Mouse (Mus musculus): ENCODE measurements around the gene Edc3.

Gene Edc3

GRCm38 (mm10) chr9:57762563-57762991 is 54.2 kb downstream of the Edc3 start:
- no peak for DNase-seq (ENCODE audit: low spot score)

DNA sequence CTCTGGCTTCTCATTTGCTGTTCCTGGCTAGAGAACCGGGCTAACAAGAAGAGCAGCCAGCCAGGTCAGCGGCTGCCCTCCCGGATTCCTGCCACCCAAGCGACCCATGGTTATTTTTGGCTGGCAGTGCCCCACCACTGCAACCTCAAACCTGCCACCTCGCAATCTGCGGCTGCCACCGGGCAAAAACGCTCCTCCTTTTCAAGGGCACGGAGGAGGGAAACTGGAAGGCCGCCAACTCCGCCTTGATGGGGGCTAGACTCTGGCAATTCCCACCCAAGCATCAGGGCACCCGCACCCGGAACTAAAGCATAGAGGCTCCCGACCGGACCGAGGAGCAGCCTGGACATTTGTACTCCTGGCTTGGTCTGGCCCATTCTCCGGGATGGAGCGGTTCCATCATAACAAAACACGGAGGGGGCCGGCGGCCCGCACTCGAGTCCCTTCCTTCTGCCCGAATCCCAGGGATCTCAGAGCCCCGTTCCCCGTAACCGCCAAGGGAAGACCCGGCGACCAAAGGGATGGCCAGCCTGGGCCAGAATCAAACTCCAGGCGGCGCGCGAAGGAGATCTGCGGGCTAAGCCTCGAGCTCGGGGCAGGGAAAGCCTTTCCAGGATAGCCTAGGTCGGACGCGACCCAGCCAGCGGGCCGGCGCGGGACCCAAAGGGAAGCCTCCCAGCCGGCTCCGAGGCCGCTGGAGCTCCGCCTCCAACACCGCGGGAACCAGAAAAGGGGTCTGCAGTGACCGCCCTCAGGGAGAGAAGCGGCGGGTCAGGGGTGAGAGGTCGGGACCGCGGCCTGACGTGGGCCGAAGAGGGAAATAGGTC is 56.0 kb downstream of the Edc3 start:
- DNase-seq (ENCODE audit: low spot score): peak; percentile 32

DNA sequence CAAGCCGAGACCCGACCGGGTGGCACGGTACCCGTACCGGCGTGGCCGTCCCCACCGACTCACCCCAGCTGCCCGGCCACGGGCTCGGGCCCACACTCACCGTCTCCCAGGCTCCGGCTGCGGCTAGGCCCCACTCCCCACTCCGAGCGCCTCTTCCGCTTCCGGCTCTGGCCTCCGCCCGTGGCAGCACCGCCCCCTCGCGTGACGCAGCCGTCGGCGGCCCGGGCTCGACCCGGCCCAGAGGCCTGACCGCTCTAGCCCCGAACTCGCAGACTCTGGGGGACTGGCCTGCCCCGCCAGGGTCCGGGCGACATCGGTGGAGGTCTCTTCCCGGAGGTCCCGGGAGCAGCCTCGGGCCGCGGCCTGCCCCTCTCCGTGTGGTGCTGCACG is 56.6 kb downstream of the Edc3 start:
- peak; percentile 84 for DNase-seq (ENCODE audit: low spot score)

DNA sequence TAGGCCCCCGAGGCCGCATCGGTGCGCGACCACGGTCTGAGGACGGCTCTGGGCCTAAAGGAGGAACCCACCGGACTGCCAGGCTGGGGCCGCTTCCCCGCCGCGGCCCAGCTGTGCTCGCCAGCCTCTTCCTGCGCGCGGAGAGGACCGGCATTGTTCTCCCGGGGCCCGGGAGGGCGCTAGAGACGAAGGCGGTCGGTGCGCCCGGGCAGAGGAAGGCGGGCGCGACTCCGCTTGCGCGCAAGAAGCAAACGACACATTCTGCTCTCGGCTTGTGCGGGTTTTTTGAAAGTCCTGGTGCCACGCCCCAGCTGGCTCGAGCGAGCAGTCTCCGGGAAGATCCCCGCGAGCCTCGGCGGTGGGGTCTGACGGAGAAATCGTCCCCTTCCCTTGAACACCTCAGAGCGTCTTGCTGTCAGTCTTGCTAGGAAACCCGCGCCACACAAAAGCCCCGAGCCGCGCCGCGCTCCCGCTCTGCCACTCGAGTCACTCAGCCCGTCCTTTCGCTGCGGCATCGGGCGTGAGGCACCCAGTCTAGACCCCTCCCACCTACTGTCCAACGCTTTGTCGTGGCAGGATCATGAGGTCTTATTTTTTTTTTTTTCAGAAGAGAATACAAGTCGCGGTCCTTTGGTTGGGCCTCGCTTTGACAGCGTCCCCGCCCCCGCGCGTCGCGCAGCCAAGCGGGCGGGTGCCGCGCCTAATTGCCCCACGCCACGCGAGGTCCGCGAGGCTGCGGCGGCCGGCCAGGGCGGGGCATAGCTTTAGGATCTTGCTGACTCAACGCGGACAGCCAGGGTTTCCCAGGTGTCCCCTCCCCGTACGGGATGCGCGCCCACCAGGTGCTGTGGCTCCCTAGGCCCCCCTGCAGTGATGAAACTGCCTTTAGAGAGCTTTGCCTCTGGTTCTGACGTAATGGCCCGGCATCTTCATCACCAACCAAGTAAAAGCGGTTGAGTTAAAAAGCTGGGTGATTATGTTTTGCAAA is 57.3 kb downstream of the Edc3 start, which contains the start of gene Clk3:
Gene Clk3, minus strand, starts transcription at position 497 of the 988 bp plus-strand sequence.
- DNase-seq (ENCODE audit: low spot score): no peak

DNA sequence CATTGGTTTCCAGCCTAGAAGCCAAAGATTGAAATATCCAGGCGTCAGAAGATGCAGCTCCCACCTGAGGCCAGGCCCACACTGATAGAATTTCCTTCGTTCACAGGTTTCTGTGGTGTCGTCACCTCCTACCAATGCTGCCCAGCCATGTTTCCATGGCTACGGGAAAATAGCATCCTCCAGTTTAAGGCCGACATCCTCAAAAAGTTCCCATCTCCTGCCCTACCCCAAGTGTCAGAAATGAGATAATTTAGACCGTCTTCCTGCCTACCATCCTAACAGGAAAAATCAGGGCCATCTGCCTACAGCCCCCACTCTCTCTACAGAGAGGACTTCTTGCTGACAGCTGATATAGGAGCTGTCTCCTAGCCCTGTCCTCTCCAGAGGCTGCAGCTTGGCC is 58.1 kb downstream of the Edc3 start:
- DNase-seq (ENCODE audit: low spot score): no peak

- no peak for DNase-seq (ENCODE audit: low spot score)
Observed at GRCm38 (mm10) chr9:57767231-57767630, 58.9 kb downstream of the Edc3 start.

DNA sequence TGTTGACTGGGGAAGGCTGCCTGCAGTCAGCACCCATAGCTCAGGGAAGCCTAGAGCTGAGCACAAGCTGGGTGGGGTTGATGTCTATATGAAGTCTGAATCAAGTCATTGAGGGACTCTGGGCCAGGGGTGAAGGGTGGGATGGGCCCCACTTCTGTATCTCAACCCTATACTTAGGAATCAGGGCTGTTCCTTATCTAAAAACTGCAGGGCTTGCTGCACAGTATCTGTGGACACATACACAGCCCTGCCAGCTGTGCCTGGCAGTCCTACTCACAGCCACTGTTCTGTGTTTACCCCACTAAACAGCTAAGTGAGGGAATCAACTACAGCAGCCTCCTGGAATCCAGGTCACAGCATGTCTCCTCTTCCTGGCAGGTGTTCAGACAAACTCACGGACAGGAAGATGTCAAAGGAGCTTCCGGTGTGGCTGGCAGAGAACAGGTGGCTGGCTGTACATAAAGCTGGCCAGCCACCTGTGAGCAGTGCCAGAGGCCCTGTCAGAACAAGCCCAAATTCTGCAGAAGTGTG is 61.3 kb downstream of the Edc3 start:
- DNase-seq (ENCODE audit: low spot score): no peak

DNA sequence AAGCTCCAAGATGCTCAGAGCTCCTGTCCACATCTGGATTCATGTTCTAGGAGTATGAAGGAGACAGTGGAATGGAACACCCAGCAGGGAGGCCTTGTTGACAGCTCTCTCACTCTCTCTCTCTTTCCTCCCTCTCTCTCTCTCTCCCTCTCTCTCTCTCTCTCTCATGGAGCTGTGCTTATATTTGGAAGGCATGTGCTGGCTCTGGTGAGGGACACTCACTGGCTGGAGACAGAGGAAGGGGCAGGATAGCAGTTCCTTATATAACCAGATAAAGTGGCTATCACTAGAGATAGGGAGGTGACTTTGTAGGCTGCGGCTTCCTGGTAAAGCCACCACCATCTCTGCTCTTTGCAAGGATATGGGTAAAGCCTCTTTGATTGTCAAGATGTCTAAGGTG is 61.9 kb downstream of the Edc3 start:
- DNase-seq (ENCODE audit: low spot score): no peak

- DNase-seq (ENCODE audit: low spot score): no peak
Observed at GRCm38 (mm10) chr9:57770836-57771235, 62.5 kb downstream of the Edc3 start.

- DNase-seq (ENCODE audit: low spot score): no peak
Observed at GRCm38 (mm10) chr9:57773754-57774153, 65.4 kb downstream of the Edc3 start.

- DNase-seq (ENCODE audit: low spot score): no peak
Observed at GRCm38 (mm10) chr9:57774168-57774567, 65.8 kb downstream of the Edc3 start.

DNA sequence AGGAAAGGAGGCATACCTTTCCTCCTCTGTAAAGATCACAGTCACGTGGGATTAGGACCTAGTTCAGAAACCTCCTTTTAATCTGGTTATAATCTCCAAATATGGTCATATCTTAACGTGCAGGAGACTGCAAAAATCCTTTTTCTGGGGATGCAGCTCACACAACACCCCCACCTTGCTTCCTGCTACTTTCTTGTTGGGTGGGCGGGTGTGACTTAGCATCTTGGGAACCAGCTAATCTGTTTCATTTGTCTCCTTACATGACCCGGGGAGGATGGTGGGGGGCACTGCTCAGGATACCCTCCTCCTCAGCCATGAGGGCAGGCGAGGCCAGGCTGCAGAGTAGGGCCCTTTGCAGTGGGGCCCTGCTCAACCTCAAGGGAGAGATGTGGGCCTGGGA is 66.7 kb downstream of the Edc3 start:
- no peak for DNase-seq (ENCODE audit: low spot score)

GRCm38 (mm10) chr9:57775736-57776135 is 67.4 kb downstream of the Edc3 start:
- DNase-seq (ENCODE audit: low spot score): no peak

GRCm38 (mm10) chr9:57782656-57783055 is 74.3 kb downstream of the Edc3 start:
- no peak for DNase-seq (ENCODE audit: low spot score)

- no peak for DNase-seq (ENCODE audit: low spot score)
Observed at GRCm38 (mm10) chr9:57789733-57790132, 81.4 kb downstream of the Edc3 start.

DNA sequence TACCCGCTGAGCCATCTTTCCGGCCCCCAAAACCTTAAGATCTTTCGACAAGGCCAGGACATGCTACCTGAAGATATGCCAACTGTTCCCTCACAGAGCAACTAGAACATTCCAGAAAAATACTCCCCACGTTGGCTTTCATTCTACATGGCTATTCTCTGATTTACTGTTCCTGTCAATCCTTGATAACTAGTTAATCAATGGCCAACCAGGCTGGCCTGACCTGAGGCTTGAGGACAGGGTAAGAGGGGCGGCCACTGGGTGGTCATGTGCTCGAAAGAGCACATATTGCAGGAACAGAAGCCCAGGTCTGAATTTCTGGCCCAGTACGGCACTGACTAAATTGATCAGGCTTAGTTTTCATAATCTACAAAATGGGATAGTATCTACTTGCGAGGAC is 89.1 kb downstream of the Edc3 start:
- DNase-seq (ENCODE audit: low spot score): no peak

DNA sequence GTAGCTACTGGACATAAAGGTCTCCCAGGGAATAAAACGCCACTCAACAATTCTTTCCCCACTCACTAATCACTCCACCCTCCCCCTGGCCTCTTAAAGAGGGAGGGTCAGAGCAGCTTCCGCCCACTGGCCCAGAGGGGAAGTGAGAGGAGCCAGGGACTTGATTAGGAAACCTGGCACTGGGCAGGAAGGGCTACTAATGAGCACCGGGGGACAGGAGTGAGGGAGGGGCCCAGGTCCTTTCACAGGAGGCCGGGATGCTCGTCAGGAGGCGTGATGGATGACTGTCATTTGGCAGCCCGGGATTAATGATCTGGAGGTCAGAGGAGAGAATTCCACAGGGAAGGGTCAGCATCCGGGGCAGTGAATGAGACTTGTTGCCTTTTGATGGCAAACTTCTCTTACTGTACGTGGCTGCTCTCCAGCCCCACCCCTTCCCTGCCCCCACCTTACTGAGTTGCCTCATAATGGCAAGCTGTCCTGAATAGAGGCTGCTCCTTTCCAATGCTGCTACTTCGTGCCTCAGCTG is 90.4 kb downstream of the Edc3 start:
- no peak for DNase-seq (ENCODE audit: low spot score)

DNA sequence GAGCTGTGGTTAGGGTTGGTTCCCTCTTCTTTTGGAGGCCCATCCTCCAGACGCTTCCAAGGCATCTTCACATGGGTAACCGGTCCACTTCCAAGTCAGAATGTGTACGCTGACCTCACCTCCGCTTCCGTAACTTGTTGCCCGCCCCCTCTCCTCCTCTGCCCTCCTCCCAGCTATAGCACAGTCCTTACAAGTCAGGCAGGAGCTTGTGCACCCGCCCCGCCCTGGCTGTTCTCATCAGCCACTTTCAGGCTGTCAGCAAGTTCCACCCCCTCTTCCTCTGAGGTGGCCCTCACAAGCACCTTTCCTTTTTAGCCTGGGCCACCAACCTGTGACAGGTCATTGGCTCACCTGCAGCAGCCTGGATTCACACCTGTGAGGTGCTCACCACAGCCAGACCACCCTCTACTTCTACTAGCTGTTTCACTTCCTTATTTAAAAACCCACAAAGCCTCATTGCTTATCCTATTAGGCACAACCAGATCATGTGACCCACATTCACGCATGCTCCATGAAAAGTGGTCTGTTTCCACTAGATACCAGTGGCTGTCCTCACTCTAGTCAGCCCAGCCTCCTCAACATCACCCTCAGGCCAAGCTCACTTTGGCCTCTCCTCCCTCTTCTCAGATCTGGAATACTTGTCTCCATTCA is 92.1 kb downstream of the Edc3 start:
- no peak for DNase-seq (ENCODE audit: low spot score)

Data from urinary bladder, postnatal 10 days (tissue).